Mouse (Mus musculus) kidney, postnatal 25 days (tissue): ENCODE results near the gene Kin.

Experiments
- DNase-seq, 2 experiments: peaks; one replicate each; pipeline ENCODE4 v3.0.0; 2021; ENCODE audit warnings: mixed read lengths in 2 of 2

Kin gene

GRCm38 (mm10) chr2:10080310-10081010 lies at the start of gene Kin, which contains the start of gene Atp5c1:
Gene Kin (plus strand): TSS chr2:10080593.
Gene Atp5c1 (minus strand): TSS chr2:10080510.
- DNase-seq: peak; percentile 98

DNA sequence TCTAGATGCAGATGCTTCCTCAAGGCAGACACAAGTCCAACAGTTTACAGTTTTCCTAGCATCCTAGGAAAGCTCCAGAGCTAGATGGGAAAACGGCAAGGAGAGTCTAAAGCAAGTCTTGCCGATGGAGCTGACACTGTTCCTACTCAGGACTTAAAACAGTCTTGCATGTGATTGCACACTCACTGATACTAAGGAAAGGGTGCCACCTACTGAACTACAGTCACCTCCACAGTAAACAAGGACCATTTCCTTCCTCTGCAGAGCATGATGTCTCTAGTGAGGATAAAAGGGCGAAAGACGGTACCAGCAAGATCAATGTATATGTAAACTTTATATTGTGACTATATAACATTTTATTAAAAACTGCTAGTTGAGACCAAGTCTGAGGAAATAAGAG lies 46.7 kb upstream of the Kin start:
- no peak for DNase-seq

- DNase-seq: no peak
These were observed 45.4 kb upstream of the Kin start for GRCm38 (mm10) chr2:10034976-10035375.

DNA sequence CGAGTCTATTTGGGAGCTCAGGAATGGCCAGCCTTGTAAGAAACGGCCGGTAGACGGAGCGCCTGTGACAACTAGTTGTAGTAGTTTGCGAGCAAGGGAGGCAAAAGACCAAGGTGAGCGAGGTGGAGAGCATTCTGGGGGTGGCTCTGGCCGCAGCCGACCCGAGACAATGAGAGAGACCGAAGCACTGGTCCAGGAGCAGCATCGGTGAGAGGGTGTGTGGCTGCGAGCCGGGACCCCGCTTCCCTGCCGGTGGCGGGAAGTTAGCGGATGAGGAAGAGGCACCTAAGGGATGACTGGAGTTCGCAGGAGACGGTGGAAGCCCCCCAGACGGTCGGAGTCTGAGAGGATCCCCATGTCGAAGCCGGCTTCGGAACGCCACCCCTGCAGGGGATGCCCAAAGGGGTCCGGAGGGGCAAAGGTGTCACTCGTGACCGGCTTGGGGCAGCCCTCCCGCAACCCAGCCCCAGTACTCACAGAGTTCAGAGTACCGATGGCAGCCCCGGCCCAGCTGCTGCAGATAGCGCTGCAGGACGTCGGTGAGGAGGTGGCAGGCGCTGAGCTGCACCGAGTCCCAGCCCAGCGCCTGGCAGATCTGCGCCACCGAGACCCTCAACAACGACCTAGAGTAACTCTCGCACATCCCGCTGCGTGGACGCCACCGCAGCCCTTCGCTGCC lies 32.5 kb upstream of the Kin start:
- DNase-seq: peak; percentile 52 to 62

DNA sequence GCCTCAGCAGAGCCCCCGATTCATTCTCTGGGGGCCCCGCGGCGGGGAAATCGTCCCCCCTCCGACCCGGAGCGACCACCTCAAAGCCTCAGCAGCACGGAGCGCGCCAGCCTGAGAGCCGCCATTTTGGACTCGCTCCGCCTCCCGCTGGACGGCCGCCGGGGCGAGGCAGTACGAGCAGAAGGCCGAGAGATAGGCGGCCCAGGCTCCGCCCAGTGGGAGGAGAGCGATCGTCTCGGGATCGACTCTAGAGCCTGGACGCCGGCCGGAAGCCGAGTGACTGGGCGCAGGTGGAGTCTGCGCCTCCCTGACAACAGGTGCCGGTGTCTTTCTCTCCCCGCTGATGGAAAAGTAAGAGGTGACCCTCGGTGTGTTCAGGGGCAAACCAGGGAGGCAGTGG lies 31.9 kb upstream of the Kin start, which contains the start of gene Taf3:
Gene Taf3, minus strand, starts transcription at position 136 of the 400 bp plus-strand sequence.
- DNase-seq: peak; percentile 96 to 97

DNA sequence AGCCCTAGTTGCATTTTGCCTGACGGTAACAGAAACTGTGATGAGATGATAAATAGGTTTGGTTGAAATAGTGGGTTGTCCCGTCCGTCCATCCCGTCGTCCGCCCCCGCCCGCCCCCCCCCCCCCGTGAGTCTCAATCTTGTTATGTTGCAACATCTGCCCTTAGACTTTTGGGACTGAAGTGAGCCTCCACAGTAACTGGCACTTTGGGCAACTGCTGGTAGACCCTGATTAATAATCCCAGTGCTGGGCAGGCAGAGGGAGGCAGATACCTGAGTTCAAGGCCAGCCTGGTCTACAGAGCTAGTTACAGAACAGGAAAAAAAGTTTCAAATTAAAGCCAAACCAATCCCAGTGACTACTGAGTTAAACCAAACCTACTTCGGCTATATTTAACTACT lies 30.9 kb upstream of the Kin start:
- no peak for DNase-seq

DNA sequence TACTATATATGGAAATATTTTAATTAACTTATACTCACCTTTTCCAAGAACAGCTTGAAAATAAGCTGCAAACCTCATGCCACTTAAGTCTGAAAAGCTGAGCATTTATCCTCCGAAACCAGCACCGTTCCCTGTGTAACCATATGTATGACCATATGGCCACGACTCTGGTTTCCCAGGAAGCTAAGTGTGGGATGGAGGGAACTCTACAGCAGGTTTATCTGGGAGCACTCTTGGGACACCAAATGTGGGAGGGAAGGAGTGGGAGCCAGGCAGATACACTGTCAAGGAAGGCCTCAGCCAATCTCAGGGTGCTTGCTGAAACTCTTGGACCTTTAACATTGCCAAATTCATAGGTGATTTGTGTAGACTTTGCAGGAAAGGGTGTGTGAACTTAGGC lies 29.5 kb upstream of the Kin start:
- DNase-seq: no peak

- DNase-seq: no peak
These were observed 28.4 kb upstream of the Kin start for GRCm38 (mm10) chr2:10051996-10052395.

DNA sequence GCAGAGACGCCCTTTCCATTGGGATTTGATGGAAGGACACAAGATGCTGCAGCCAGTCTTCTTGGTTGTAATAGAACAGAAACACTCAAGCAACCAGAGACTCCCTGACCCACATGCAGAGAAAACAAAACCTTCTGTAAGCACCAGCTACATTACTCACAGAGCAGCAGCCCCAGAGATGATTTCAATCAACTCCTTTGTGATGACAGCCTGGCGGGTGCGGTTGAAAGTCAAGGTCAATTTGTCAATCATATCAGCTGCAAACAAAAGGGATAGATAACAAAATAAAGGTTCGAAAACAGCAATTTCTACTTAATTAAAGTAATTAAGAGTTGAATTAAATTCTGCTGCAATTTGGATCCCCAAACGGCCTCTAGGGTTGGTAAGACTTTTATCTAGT lies 21.6 kb upstream of the Kin start:
- no peak for DNase-seq

- DNase-seq: no peak
These were observed 8.6 kb upstream of the Kin start for GRCm38 (mm10) chr2:10071751-10072150.

DNA sequence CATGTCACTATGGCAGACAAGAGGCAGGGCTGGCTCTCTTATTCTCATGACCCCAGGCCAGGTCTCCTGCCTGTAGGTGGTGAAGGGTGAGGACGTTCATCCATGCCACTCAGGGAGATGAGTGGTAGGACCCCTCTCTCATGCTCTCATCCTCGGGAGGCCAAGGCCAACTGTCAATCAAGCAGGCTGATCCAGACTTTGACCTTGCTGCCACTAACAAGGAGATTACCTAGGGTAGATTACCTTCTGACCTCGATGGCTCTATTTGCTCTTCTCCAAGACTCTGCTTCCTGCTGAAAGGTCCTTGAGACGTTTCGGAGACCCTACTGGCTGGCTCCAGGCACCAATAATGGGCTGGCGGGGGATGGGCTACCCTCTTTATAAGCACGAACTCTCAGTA lies 5.9 kb upstream of the Kin start:
- peak in 1 of 2 experiments; percentile 38 for DNase-seq

DNA sequence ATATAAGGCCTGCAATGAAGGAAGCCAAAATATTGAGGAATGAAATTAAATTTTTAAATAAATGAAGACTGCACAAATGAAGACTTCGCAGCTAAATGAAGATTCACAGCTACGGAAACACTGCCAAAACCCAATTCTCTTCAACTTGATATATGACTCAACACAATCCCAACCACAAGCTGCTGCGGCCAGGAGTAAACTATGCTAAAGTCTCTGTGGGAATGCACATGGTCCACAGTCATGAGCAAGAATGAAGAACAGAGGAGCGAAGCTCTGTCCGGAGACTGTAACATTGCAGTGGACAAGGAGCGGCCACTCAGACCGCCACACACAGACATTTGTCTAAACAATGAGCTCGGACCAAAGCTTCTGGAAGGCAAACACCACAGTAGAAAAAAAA lies 3.7 kb upstream of the Kin start:
- DNase-seq: no peak

DNA sequence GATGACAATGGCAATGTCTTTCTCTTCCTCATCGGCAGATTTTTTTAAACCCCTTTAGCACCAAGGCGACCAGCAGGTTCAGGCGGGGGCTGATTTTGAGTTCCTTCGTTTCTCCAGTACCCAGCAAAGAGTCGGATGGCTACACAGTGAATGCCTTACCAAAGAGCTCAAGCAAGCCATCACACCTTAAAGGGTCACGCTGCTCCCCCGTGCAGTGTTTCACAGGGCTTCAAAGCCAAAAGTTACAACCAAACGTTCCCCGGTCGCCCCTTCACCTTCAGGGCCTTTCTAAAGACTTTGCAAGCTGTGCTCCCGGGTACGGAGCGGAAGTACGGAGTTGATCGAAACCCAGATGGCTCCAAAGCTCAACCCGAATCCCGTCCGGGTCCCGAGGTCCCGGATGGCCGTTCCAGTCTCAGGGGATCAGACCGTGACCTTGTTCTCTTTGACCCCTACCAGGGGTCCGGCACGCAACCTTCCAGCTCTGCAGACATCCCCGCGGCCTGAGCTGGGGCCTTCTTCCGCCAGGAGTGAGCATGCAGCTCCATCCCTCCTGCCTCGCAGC lies 566 bp upstream of the Kin start:
- DNase-seq: no peak

GRCm38 (mm10) chr2:10081453-10082080 lies 1.2 kb downstream of the Kin start:
- no peak for DNase-seq

DNA sequence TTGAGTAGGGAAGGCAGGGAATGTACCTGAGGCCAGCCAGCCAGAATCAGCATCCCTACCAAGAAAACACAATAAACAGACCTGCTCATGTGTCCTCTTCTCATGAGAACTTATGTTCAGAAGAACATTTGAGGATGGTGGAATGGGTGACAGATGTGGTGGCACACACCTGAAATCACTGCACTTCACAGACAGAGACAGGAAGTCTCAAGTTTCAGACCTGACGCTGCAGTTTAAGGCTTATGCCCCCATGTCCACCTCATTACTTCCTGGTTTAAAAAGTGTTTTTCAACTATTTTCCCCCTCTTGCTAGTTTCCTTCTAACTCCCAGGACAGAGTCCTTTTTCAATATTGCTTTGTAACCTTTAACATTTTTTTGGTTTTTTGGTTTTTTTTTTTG lies 2.3 kb downstream of the Kin start:
- DNase-seq: no peak

DNA sequence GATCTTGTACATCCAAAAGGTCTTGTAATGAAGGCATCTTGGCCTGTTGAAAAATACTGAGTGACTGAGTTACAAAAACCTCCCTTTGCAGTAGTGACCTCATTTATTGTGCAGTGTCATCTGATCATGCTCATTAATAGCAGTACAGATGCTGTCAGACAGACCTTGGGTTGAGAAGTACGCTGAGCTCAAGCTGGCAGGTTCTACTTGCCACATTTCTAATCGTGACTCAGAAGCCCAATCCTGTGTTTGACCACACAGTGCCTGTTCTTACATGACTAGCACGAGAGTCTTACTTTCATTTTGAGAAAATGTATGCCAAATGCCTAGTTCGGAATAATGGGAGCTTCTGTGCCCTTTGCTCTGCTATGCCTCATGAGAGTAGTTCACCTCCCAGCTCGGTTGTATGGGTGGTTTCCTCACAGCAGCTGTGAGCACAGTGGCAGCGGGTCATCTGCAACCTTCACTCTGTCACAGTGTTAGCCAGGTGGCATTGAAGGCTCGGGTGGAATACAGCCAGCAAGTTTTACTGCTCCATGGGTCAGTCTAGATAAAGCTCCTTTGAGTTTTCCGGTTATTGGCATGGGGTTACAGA lies 7.0 kb downstream of the Kin start:
- DNase-seq: no peak

GRCm38 (mm10) chr2:10094327-10095100 lies 14.1 kb downstream of the Kin start:
- DNase-seq: peak in 1 of 2 experiments; percentile 37

GRCm38 (mm10) chr2:10098598-10099215 lies 18.3 kb downstream of the Kin start:
- peak; percentile 44 to 73 for DNase-seq

- no peak for DNase-seq
These were observed 20.1 kb downstream of the Kin start for GRCm38 (mm10) chr2:10100471-10100870.

GRCm38 (mm10) chr2:10101180-10101579 lies 20.8 kb downstream of the Kin start:
- DNase-seq: peak; percentile 58 to 65

- no peak for DNase-seq
These were observed 28.3 kb downstream of the Kin start for GRCm38 (mm10) chr2:10108535-10109189.
